Mouse (Mus musculus): ENCODE measurements around the gene Kif14. TPM values are rescaled to one million over a fixed set of nuclear protein-coding genes. Genes with fewer than 3 reads are reported as not detected.

Gene Kif14
- 7.8 and 9.2 TPM in 2 replicates for total RNA-seq (2012; rRNA removed)
- 4.5 and 5.5 TPM in 2 replicates for total RNA-seq (2014; rRNA removed)
- polyA plus RNA-seq (2012; ENCODE audit: insufficient read length, low read depth), result 12.0 and 12.7 TPM in 2 replicates

DNA sequence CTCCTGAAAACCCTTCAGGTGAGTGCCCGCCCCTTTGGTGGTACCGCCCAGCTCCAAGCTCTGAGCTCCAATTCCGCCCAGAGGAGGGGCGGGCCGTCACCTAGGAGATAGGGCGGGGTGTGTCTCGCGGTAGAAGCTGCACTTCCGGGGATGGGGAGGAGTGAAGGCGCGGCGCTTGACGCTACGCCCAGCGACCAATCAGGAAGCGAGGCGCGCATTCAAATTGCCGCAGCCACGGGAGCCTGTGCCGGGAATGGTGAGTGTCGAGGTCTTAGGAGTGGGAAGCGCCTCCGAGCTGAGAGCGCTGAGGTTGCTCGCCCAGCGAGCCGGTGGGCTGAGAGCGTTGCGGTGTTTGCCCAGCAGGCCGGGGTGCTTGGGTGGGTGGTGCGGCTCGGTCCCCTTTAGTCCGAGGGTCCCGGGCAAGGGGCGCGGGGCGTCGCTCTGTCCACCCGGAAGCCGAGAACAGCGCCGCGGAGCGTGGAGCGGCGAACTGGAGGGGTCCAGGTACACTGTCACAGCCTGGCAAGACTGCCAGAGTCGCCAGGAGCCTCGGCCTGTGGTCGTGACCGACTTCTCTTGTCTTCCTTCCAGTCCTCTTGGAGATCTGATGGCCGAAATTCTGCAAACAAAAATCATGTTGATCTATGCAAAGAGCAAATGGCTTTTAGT, at the start of gene Kif14:
Gene Kif14 (plus strand): TSS at position 201 of the 669 bp plus-strand sequence.
- Histone ChIP-seq H3K79me2 (replicated peaks; ENCODE audit: control insufficient read depth, extremely low read depth, insufficient read depth, poor library complexity, severe bottlenecking) (peaks cover 14% of the 10 kb centered on the region; the same call in 1 of the 2 replicates), H3K4me1 (ENCODE audit: control insufficient read depth in 1 of 2, insufficient read depth in 2 of 2) (peaks cover 0 to 9% of the 10 kb centered on the region in 2 experiments; a peak in 2 of 4 replicates), H3K9me3 (replicated peaks; ENCODE audit: low read length) (peaks cover 15% of the 10 kb centered on the region), H3K36me3 (replicated peaks in 1 of 2; ENCODE audit: control insufficient read depth in 1 of 2, insufficient read depth in 1 of 2, low read length in 1 of 2) (peaks cover 17 to 34% of the 10 kb centered on the region in 2 experiments), H3K27ac (ENCODE audit: insufficient read depth, low read depth) (no peak within 1 kb of the TSS), H3K4me3 (replicated peaks in 1 of 3; ENCODE audit: low read depth in 2 of 3, low read length in 2 of 3, poor library complexity in 1 of 3) (peak within 1 kb of the TSS; percentile 90 to 93 (median 91)), H3K4me2 (ENCODE audit: insufficient read depth, low read depth, poor library complexity, severe bottlenecking) (peak within 1 kb of the TSS; percentile 69), H3K27me3 (replicated peaks) (no peaks in the 10 kb centered on the region), H3K9ac (ENCODE audit: insufficient read depth, low read depth) (peak within 1 kb of the TSS; percentile 72)
- TF ChIP-seq EP300 (IDR thresholded peaks at IDR 0.05; ENCODE audit: low read length), result no peak
- no peak for TF ChIP-seq MYC (IDR thresholded peaks at IDR 0.05; ENCODE audit: low read depth, low read length)
- no peak for TF ChIP-seq POLR2AphosphoS2 (IDR thresholded peaks at IDR 0.05; ENCODE audit: low read depth, low read length)
- peak; percentile 90 for TF ChIP-seq MXI1 (IDR thresholded peaks at IDR 0.05; ENCODE audit: low read depth, low read length)
- TF ChIP-seq MAZ (IDR thresholded peaks at IDR 0.05; ENCODE audit: low read depth, low read length), result peak; percentile 76
- peak; percentile 99 for TF ChIP-seq ELF1 (IDR thresholded peaks at IDR 0.05; ENCODE audit: low read depth, low read length)
- peak; percentile 96 for TF ChIP-seq SIN3A (IDR thresholded peaks at IDR 0.05; ENCODE audit: low read length)
- TF ChIP-seq MEF2A (IDR thresholded peaks at IDR 0.05; ENCODE audit: borderline replicate concordance, low read depth, low read length), result no peak
- TF ChIP-seq NELFE (IDR thresholded peaks at IDR 0.05; ENCODE audit: low read depth, low read length), result peak; percentile 75
- TF ChIP-seq NRF1 (IDR thresholded peaks at IDR 0.05; ENCODE audit: low read depth, low read length), result peak; percentile 38; the same call in 1 of the 2 replicates
- no peak for TF ChIP-seq KAT2A (IDR thresholded peaks at IDR 0.05; ENCODE audit: insufficient replicate concordance, low read length)
- TF ChIP-seq USF1 (IDR thresholded peaks at IDR 0.05; ENCODE audit: low read depth, low read length), result no peak
- no peak for TF ChIP-seq SMC3 (IDR thresholded peaks at IDR 0.05; ENCODE audit: low read depth, low read length)
- TF ChIP-seq E2F4 (IDR thresholded peaks at IDR 0.05; ENCODE audit: insufficient replicate concordance, low read depth, low read length), result peak; percentile 86; the same call in 1 of the 2 replicates
- TF ChIP-seq MAX (IDR thresholded peaks at IDR 0.05; ENCODE audit: low read length), result no peak; the same call in 1 of the 2 replicates
- TF ChIP-seq PAX5 (IDR thresholded peaks at IDR 0.05; ENCODE audit: low read length), result no peak
- no peak for TF ChIP-seq ZNF384 (IDR thresholded peaks at IDR 0.05; ENCODE audit: low read depth, low read length)
- TF ChIP-seq JUND (conservative IDR thresholded peaks at IDR 0.05; ENCODE audit: low read depth, low read length), result no peak
- no peak for TF ChIP-seq CHD1 (IDR thresholded peaks at IDR 0.05; ENCODE audit: low read depth, low read length)
- TF ChIP-seq TBP (conservative IDR thresholded peaks at IDR 0.05; ENCODE audit: low read depth, low read length), result no peak; the same call in 1 of the 2 replicates
- TF ChIP-seq ZKSCAN1 (IDR thresholded peaks at IDR 0.05; ENCODE audit: borderline replicate concordance, low read depth, low read length), result no peak
- no peak for TF ChIP-seq JUN (IDR thresholded peaks at IDR 0.05; ENCODE audit: insufficient read depth, low read depth, low read length)
- no peak for TF ChIP-seq USF2 (conservative IDR thresholded peaks at IDR 0.05; ENCODE audit: low read depth, low read length)
- TF ChIP-seq HCFC1 (IDR thresholded peaks at IDR 0.05; ENCODE audit: low read depth, low read length), result peak; percentile 70
- TF ChIP-seq CTCF (conservative IDR thresholded peaks at IDR 0.05 in 1 of 2, IDR thresholded peaks at IDR 0.05 in 1 of 2; ENCODE audit: low read depth in 2 of 2, low read length in 2 of 2), result peak in 1 of 2 experiments; percentile 11; a peak in 2 of 4 replicates
- TF ChIP-seq BHLHE40 (IDR thresholded peaks at IDR 0.05; ENCODE audit: low read depth, low read length), result no peak
- peak; percentile 37; the same call in 1 of the 2 replicates for TF ChIP-seq IRF4 (IDR thresholded peaks at IDR 0.05; ENCODE audit: low read depth, low read length)
- peak; percentile 89 for TF ChIP-seq POLR2A (IDR thresholded peaks at IDR 0.05; ENCODE audit: low read depth, low read length)
- TF ChIP-seq RCOR1 (conservative IDR thresholded peaks at IDR 0.05; ENCODE audit: low read depth, low read length), result no peak
- TF ChIP-seq CHD2 (IDR thresholded peaks at IDR 0.05; ENCODE audit: low read length), result peak; percentile 92
- TF ChIP-seq MAFK (IDR thresholded peaks at IDR 0.05; ENCODE audit: insufficient replicate concordance, low read length), result no peak
- peak; percentile 64 for TF ChIP-seq TCF12 (IDR thresholded peaks at IDR 0.05; ENCODE audit: low read depth, low read length)
- peak; percentile 75 for TF ChIP-seq ZMIZ1 (IDR thresholded peaks at IDR 0.05; ENCODE audit: low read depth, low read length)
- no peak for TF ChIP-seq RAD21 (IDR thresholded peaks at IDR 0.05; ENCODE audit: low read depth, low read length)
- TF ChIP-seq UBTF (IDR thresholded peaks at IDR 0.05; ENCODE audit: low read depth, low read length), result no peak
- no peak for TF ChIP-seq ZC3H11A (IDR thresholded peaks at IDR 0.05; ENCODE audit: low read depth, low read length)
- TF ChIP-seq ETS1 (conservative IDR thresholded peaks at IDR 0.05; ENCODE audit: low read depth, low read length), result no peak
- TF ChIP-seq GABPA (IDR thresholded peaks at IDR 0.05; ENCODE audit: insufficient replicate concordance, low read depth, low read length), result no peak
- peak; percentile 98 for DNase-seq (ENCODE audit: extremely low read depth)
- dilution Hi-C loops (cut with MboI; ENCODE audit: extremely low pct_ligation_motif_present, extremely low pct_unique_long_range_greater_than_20kb, low sequenced_read_pairs) (no loop called here), in situ Hi-C loops (cut with MboI; ENCODE audit: low pct_ligation_motif_present, low pct_unique_long_range_greater_than_20kb, low sequenced_read_pairs) (no loop called here)
